Mouse (Mus musculus) telencephalon, adult 2 months (tissue): ENCODE measurements at regions not wholly inside any gene's neighbourhood (a gene's known extent, or its start where the extent isn't known, plus 50 kb on each side); places are given as distances from the start of the nearest gene placed in this dataset.

Experiments
- DNase-seq: peaks from one replicate; pipeline ENCODE4 v3.0.0-alpha.2; 2011; ENCODE audit warnings: low read depth, low spot score

- no peak for DNase-seq
Observed at GRCm38 (mm10) chr10:100685748-100686147, 95.5 kb downstream of the 1700017N19Rik start.

DNA sequence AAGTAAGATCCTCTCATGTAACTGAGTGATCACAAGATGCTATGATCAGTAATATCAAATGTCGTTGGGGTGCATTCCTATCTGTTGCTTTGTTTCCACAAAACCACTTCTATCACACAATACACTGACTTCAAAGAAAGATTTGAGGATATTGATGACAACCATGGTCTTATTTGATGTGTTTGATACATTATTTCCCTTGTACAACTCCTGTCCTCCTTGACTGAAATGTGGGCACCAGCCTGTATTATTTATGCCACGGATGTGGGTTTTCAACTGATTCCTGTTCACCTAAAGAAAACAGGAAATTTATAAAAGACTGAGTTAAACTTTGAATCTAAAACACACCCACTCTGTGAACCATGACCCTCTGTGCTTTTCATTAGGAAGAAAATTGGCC lies 105.7 kb downstream of the 1700017N19Rik start:
- no peak for DNase-seq

GRCm38 (mm10) chr10:100699206-100699605 lies 108.9 kb downstream of the 1700017N19Rik start:
- DNase-seq = no peak

DNA sequence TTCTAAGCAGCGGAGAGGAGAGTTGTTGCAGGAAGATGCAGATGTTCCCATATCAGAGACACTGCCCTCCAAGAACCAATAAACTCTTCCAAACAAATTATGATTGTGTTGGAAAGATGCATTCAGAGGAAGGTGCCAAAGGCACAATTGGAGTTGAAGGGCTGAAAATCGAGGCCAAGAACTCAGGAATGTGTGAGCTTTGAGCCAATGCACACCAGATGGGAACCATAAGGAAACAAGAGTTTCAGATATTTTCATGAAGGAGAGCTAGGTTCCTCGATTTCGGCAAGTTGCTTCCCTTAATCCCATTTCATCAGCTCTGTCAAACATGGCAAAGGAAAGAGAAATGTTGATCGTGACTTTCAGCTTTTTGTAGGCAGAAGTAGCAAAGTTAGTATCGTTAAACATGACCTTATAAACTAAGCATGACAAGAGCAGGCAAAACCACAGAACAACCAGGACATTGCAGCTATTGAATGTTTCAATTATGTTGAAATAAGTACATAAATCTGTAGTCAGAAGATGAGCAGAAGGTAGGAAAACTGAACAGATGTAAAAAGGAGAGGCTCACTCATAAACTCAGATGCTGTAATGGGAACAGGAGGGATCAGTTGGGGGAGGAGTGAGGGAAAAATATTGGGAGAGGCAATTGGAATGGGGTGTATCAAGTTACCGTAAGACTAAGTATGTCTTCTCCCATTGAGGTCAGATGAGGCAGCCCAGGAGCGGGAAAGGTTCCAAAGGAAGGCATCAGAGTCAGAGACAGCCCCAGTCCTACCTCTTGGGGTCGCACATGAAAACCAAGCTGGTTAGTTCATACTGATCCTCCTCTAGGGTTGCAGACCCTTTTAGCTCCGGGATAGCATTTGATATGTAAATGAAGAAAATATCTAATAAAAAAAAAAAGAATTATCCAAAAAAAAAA lies 110.3 kb downstream of the 1700017N19Rik start:
- DNase-seq = peak; percentile 6

GRCm38 (mm10) chr10:100701938-100702337 lies 111.7 kb downstream of the 1700017N19Rik start:
- DNase-seq = no peak

GRCm38 (mm10) chr10:100716084-100716667 lies 125.9 kb downstream of the 1700017N19Rik start:
- no peak for DNase-seq

GRCm38 (mm10) chr10:100718574-100718973 lies 128.3 kb downstream of the 1700017N19Rik start:
- no peak for DNase-seq

- no peak for DNase-seq
Observed at GRCm38 (mm10) chr10:100741269-100741668, 151.0 kb downstream of the 1700017N19Rik start.

- DNase-seq = peak; percentile 39
Observed at GRCm38 (mm10) chr10:100742065-100742464, 151.8 kb downstream of the 1700017N19Rik start.

DNA sequence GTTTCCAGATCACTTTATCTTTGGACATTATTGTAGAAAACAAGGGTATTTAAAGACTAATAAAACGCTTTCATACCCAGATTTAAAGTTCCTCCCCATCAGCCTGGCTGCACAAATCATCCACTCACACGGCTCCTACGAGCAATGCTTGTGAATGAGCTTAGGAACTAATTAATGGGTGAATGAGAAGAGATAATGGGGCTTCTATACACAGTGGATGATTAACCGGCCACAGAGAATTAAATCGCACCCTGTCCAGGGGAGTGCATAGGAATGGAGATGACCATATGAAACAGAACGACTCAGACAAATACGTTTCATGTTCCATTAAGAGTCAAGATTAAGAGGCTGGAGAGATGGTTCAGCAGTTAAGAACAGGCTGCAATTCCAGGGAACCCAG lies 155.9 kb downstream of the 1700017N19Rik start:
- no peak for DNase-seq

DNA sequence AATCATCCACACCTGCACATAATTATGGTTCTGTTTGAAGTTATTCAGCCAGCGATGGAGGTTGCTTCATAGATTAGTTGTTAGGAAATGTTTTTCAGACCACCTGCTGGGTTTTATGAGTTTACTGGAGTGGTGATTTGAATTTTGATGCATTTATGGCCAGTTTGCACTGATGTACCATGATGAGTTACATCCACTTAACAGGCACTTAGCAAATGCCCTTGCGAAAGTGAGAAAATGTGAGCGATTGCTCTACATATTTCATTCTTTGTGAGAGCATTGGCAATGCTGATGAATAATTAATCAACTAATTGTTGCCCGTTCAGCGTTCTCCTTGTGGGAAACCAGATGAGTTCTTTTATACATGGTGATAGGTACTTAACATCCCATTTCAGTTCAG lies 164.7 kb downstream of the 1700017N19Rik start:
- no peak for DNase-seq

DNA sequence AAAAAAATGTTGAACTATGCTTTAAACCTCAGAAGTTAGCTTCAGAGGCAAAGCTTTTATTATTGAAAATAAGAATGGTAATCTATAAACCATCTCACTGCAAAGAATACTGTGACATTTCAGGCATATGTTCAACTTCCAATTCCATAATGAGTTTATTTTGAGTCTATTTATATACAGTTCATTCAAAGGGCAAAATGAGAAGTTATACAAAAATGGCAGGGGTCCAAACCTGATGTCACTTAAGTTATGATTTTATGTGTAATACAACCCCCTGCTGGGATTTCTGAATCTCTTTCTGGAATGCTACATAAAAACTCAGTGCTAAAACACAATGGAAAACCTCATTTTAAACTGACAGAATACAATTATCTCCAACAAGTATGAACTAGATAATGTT lies 184.0 kb downstream of the 1700017N19Rik start:
- DNase-seq = no peak

DNA sequence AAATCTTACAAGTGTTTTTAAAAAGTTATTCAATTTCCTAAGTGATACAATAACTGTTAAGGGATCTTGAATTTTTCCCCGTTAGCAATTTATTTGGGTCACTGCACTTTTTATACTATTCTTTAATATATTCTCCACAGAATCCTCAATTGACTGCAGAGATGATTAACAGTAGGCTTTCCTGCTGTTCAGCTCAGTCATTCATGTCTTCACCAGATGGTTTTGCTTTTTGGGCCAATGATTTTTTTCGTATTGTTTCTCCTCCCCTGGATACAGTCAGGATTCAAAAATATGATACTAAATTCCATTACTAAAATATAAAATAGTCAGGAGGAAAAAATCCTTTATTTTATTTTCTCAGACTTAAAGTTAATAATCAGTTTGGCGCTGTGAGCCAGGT lies 201.9 kb downstream of the 1700017N19Rik start:
- peak; percentile 4 for DNase-seq

DNA sequence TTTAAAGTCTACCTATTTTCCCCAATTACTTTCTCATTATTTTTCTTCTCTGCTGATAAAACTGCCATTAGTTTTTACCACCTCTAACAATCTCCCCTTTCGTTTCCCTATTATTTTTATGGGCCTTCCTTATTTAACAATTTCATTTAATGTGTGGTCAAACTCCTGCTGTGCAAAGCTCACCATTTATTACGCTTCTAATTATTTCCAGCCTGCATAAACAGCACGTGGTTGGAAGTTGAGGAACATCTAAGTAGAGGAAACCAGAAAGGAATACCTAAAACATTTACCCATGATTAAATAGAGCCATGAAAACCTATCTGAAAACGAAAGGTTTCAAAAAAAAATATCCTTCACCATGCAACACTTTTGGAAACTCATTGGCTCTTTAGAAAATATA lies 202.3 kb downstream of the 1700017N19Rik start:
- DNase-seq = no peak

- DNase-seq = peak; percentile 8
Observed at GRCm38 (mm10) chr10:100795215-100795972, 205.1 kb downstream of the 1700017N19Rik start.

DNA sequence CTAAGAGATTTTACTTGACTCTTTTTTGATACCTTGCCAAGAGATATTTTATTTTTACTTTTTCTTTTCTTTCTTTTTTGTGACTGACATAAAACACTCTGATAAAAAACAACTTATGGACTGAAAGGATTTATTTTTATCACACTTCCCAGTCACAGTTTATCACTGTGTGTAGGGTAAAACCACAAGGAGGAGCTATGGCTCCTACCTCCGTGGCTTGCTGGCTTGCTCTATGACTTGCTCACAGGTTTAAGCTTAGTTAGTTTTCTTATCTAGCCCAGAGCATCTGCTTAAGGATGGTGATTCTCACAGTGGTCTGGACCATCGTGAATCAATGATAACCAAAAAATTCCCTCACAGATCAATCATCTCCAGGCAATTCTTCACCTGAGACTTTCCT lies 221.4 kb downstream of the 1700017N19Rik start:
- DNase-seq = no peak

DNA sequence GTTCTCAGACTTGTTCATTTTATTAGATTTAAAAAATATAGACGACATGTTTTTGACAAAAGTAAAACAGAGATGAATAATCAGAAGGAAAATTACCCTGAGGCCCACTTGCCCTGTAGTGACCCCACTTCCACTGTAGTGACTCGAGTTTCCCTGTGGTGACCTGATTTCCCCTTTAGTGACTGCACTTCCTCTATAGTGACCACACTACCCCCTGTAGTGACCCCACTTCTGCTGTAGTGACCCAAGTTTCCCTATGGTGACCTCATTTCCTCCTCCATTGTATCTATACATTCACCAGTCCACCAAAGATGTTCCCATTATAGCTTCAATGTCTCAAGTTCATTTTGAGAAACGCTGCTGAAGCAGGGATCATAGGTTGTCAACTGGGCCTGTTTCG lies 244.5 kb downstream of the 1700017N19Rik start:
- DNase-seq = no peak

- DNase-seq = no peak
Observed at GRCm38 (mm10) chr10:100853213-100853612, 262.9 kb downstream of the 1700017N19Rik start.

GRCm38 (mm10) chr10:100856509-100856908 lies 266.2 kb downstream of the 1700017N19Rik start:
- no peak for DNase-seq

DNA sequence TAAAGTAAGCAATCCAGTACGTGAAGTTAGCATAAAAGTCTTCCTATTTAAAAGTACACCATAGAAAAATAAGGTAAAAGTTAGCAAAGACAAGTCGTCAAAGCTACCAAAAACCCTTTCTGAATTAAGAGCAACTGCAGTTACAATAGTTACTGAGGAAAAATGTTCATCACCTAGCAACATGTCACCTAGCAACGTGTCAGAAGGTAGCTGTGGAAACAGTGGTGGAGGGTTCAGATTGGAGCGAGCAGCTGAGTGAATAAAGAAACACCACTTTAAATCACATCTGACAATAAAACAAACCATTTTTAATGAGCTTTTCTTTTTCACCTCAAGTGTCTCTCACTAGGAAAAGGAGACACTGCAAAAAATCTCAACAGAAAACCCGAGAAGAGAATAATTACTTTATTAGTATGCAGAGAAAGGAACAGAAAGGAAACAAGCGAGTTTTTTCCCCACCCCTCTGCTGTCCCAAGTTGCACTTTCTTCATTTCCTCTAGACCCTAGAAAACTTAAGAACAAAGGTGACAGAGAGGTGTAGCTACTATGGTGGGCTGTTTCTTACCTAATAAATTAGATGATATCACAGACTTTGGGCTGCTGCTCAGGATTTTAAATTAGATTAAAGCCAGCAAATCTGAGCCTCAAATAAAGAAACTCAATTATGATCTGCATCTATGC lies 275.4 kb downstream of the 1700017N19Rik start:
- DNase-seq = peak; percentile 53

DNA sequence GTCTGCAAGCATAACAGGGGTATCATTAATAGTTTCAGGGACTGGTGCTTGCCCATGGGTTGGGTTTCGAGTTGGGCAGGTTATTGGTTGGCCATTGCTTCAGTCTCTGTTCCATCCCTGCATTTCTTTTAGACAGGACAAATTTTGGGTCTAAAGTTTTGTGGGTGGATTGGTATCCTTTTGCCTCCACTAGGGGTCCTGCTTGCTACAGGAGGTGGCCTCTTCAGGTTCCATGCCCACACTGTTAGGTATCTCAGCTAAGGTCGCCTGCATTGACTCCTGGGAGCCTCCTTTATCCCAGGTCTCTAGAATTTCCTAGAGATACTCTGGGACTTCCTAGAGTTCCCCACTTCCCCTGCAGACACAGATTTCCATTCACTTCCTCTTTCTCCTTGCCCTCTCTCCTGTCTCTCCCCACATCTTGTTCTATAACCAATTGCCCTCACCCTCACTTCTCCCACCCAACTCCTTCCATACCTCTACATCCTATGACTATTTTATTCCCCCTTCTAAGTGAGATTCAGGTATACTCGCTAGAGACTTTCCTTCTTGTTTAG lies 278.2 kb downstream of the 1700017N19Rik start:
- no peak for DNase-seq
